Mouse (Mus musculus) heart, embryonic 16.5 days (tissue): ENCODE results near the gene Aldh9a1. TPM values are rescaled to one million over a fixed set of nuclear protein-coding genes. Genes with fewer than 3 reads are reported as not detected.

ENCODE experiments used
- ATAC-seq: fragments of 200-750 bp; cut with Nextera tagmentation; replicated peaks from 2 replicates; pipeline ENCODE4 v1.8.0; 2017; ENCODE audit warnings: moderate number of reproducible peaks; ENCODE audit not compliant: insufficient read depth, low FRiP score; ENCODE audit errors: extremely low read depth
- H3K27ac ChIP-seq: fragments of 300-500 bp; sonication (generic); 2 replicates; pipeline ENCODE4 v1.5.1; 2014; ENCODE audit warnings: mild to moderate bottlenecking, low read length, control low read depth, moderate library complexity
- H3K27me3 ChIP-seq: fragments of 300-500 bp; sonication (generic); 2 replicates; pipeline ENCODE4 v1.6.1; 2014; ENCODE audit warnings: low read length, mixed read lengths; ENCODE audit not compliant: control insufficient read depth, insufficient read depth
- H3K36me3 ChIP-seq: fragments of 300-500 bp; sonication (generic); 2 replicates; pipeline ENCODE4 v1.6.1; 2014; ENCODE audit not compliant: control insufficient read depth, insufficient read depth
- H3K4me1 ChIP-seq: fragments of 300-500 bp; sonication (generic); 2 replicates; pipeline ENCODE4 v1.6.1; 2014; ENCODE audit warnings: low read length, mixed read lengths; ENCODE audit not compliant: control insufficient read depth, insufficient read depth
- H3K4me2 ChIP-seq: fragments of 300-500 bp; sonication (generic); 2 replicates; pipeline ENCODE4 v1.6.1; 2014; ENCODE audit warnings: low read depth, mild to moderate bottlenecking, control low read depth, low read length
- H3K4me3 ChIP-seq: fragments of 300-500 bp; sonication (generic); 2 replicates; pipeline ENCODE4 v1.5.1; 2014; ENCODE audit warnings: mild to moderate bottlenecking, control low read depth, low read length
- H3K9ac ChIP-seq: fragments of 300-500 bp; sonication (generic); 2 replicates; pipeline ENCODE4 v1.6.1; 2014; ENCODE audit warnings: low read length, control low read depth
- H3K9me3 ChIP-seq: fragments of 300-500 bp; sonication (generic); replicated peaks from 2 replicates; pipeline ENCODE4 v1.6.1; 2016; ENCODE audit warnings: low read length; ENCODE audit not compliant: control insufficient read depth
- WGBS: fragments of 180-500 bp; shearing (Covaris S2); extraction: QIAGEN DNeasy Blood & Tissue Kit; methylation state at CpG from one replicate; pipeline ENCODE4 v1.1.7; 2014; 5-methylcytosine and 5-hydroxymethylcytosine counted together
- polyA plus RNA-seq: library from polyadenylated mRNA; unstranded; fragments of >200 nt; fragmentation: Nextera tagmentation; extraction: Ambion mirVana; gene quantifications from 2 replicates; pipeline ENCODE4 v1.2.1, GENCODE M21; 2015

Gene Aldh9a1
- polyA plus RNA-seq, 1 experiment from 2014 or later: 42.0 TPM

DNA sequence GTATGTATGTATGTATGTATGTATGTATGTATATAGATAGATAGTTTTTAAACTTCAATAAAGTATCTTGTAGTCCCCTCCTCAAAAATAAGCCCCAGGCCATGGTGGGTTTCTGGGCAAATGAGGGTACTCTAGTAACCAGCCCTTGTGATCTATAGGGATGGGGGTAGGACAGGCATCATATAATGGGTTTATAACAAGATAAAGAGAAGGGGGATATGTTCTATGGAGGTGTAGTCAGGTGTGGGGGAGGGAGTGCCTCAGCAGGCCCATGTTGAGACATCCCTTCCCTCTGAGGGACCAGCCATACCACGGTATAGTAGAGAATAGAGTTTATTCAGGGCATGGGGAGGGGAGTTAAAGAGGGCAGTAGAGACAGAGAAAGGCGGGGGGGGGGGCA, 36.7 kb downstream of the Aldh9a1 start:
- Histone ChIP-seq H3K27me3 (no peaks in the 10 kb centered on the region), H3K4me3 (no peak overlapping the region), H3K4me2 (no peak overlapping the region), H3K27ac (no peak overlapping the region), H3K36me3 (no peaks in the 10 kb centered on the region), H3K9me3 (no peaks in the 10 kb centered on the region), H3K9ac (no peak overlapping the region), H3K4me1 (peaks cover 7% of the 10 kb centered on the region)
- 38% methylated on average over 2 of the region's 2 CpGs for WGBS
- no peak for ATAC-seq

DNA sequence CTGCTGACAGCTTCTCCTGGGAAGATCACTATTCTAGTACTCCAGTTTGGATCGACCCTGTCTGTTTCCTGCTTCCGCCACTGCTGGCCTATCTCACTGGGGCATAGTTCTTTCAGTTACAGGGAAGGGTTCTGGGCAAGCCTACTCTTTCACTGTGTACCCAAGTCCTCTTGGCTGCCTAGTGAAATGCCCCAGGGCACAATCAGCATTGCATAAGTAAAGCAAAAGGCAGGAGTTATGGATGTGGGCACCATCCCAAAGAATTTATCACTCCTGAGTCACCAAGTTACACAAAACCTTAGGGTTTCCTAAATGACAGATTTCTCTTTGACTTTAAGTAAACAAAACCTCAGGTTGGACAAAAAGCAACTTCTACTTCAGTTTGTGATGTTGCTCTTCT, 37.5 kb downstream of the Aldh9a1 start:
- H3K27ac ChIP-seq: no peak overlapping the region
- no peaks in the 10 kb centered on the region for H3K27me3 ChIP-seq
- peaks cover 11% of the 10 kb centered on the region for H3K4me1 ChIP-seq
- no peaks in the 10 kb centered on the region for H3K9me3 ChIP-seq
- H3K9ac ChIP-seq: no peak overlapping the region
- no peak overlapping the region for H3K4me2 ChIP-seq
- 50% methylated on average over 2 of the region's 2 CpGs for WGBS
- no peaks in the 10 kb centered on the region for H3K36me3 ChIP-seq
- H3K4me3 ChIP-seq: no peak overlapping the region
- ATAC-seq: no peak

DNA sequence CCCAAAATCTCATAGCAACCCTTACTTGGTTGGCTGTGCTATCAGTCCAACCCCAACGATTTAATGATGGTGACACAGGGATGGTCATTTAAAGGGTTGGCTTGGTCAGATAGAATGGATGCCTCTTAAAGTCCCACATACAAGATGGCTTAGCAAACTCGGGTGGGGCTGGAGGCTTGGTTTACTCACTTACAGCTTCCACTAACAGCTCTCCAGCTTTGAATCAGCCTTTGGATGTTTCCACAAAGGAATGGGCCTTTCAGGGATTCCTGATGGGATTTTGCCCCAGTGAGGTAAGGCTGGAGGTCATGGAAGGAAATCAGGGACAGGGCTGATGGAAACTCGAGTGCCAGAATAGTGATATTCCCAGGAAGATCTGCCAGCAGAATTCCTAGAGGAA, 38.0 kb downstream of the Aldh9a1 start:
- H3K4me1 ChIP-seq: peaks cover 11% of the 10 kb centered on the region

DNA sequence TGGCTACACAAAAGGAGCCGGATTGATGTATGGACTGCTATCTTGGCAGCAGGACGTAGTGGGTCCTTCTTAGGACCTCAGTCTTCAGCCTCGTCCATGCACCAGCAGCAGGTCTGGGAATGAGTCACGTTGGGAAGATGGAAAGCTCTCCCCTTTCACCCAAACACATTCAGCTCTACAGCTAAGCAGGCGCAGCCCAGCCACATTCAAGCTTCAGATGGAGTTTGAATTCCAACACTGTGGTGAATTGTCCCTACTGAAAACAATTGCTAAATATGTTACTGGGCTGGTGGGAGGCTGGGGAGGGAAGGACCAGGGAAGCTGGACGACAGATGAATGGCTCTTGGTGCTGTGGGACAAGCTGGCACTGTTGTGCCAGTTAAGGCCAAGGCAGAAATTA, 38.8 kb downstream of the Aldh9a1 start:
- no peaks in the 10 kb centered on the region for H3K36me3 ChIP-seq
- H3K9ac ChIP-seq: no peak overlapping the region
- WGBS: 82% methylated on average over 6 of the region's 6 CpGs
- H3K9me3 ChIP-seq: no peaks in the 10 kb centered on the region
- H3K4me3 ChIP-seq: no peak overlapping the region
- H3K4me2 ChIP-seq: no peak overlapping the region
- H3K4me1 ChIP-seq: peaks cover 11% of the 10 kb centered on the region
- H3K27ac ChIP-seq: no peak overlapping the region
- no peak for ATAC-seq
- no peaks in the 10 kb centered on the region for H3K27me3 ChIP-seq

More for the DNA sequence above, 38.0 kb downstream of the Aldh9a1 start:
- H3K27me3 ChIP-seq: no peaks in the 10 kb centered on the region
- no peaks in the 10 kb centered on the region for H3K36me3 ChIP-seq
- no peak overlapping the region for H3K4me3 ChIP-seq
- 69% methylated on average over 3 of the region's 3 CpGs for WGBS
- no peak for ATAC-seq
- H3K9ac ChIP-seq: no peak overlapping the region
- H3K9me3 ChIP-seq: no peaks in the 10 kb centered on the region
- no peak overlapping the region for H3K4me2 ChIP-seq
- H3K27ac ChIP-seq: no peak overlapping the region

DNA sequence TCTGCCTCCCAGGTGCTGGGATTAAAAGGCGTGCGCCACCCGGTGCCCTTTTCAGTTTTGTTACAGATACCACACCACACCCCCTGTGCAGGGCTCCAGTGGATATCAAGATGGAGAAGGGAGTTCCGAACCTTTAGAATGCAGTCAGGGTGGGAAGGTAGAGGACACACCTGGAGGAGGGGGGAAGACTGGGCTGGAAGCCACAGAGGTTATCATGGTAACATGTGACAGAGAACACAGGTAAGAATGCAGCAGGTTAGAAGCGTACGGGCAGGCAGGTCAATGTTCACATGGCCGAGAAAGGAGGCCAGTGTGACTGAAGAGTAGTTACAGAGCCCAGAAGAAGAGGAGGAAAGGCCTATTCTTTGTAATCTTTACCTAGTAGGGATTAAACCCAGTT, 39.8 kb downstream of the Aldh9a1 start:
- H3K27me3 ChIP-seq: no peaks in the 10 kb centered on the region
- no peak overlapping the region for H3K4me2 ChIP-seq

DNA sequence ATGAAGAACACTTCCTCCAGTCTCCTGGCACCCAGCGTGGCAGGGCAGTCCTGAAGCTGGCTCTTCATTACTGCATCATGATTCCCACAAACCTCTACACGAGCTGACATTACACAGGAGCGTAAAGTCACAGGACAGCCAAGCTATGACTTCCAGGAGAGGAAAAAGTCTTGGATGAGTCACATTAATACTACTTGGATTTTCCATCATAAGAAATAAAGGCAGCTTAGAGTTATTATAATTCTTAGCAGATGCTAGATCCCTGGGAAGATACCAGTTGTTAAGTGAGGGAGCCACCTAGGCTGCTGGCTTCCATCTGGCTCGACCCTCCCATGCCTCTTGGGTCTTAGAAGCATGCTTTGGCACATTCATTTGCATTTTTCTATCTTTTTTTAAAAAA, 40.6 kb downstream of the Aldh9a1 start:
- Histone ChIP-seq H3K9ac (no peak overlapping the region), H3K27ac (no peak overlapping the region), H3K4me1 (peaks cover 11% of the 10 kb centered on the region), H3K27me3 (no peaks in the 10 kb centered on the region), H3K36me3 (no peaks in the 10 kb centered on the region), H3K4me2 (no peak overlapping the region), H3K9me3 (no peaks in the 10 kb centered on the region), H3K4me3 (no peak overlapping the region)
- 74% methylated on average over 4 of the region's 4 CpGs for WGBS
- ATAC-seq: no peak

More for the DNA sequence above, 39.8 kb downstream of the Aldh9a1 start:
- Histone ChIP-seq H3K27ac (no peak overlapping the region), H3K9me3 (no peaks in the 10 kb centered on the region), H3K4me1 (peaks cover 14% of the 10 kb centered on the region), H3K4me3 (no peak overlapping the region), H3K9ac (no peak overlapping the region), H3K36me3 (no peaks in the 10 kb centered on the region)
- ATAC-seq: no peak
- WGBS: 92% methylated on average over 7 of the region's 7 CpGs

DNA sequence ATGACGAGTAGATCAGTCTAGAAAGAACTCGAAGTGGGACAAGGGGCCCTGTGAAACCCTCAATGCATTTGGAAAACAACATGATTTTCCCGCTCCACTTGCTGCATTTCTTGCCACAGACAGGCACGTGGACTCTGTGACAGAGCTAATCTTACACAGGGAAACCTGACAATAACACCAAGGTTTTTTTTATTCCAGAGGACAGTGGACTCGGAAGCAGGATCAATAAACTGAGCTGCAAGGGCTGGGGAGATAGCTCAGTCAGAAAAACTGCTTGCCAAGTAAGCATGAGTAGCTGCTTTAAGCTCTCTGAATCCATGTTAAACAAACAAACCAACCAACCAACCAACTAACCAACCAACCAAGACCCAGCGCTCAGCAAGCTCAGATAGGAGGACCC, 41.5 kb downstream of the Aldh9a1 start:
- Histone ChIP-seq H3K4me1 (peaks cover 11% of the 10 kb centered on the region; the same call in 1 of the 2 replicates), H3K27me3 (peaks cover 2% of the 10 kb centered on the region; the same call in 1 of the 2 replicates), H3K4me3 (no peak overlapping the region), H3K4me2 (peak overlapping the region; percentile 25; the same call in 1 of the 2 replicates), H3K36me3 (no peaks in the 10 kb centered on the region), H3K9me3 (no peaks in the 10 kb centered on the region), H3K9ac (no peak overlapping the region), H3K27ac (no peak overlapping the region)
- ATAC-seq: no peak
- 73% methylated on average over 6 of the region's 6 CpGs for WGBS

DNA sequence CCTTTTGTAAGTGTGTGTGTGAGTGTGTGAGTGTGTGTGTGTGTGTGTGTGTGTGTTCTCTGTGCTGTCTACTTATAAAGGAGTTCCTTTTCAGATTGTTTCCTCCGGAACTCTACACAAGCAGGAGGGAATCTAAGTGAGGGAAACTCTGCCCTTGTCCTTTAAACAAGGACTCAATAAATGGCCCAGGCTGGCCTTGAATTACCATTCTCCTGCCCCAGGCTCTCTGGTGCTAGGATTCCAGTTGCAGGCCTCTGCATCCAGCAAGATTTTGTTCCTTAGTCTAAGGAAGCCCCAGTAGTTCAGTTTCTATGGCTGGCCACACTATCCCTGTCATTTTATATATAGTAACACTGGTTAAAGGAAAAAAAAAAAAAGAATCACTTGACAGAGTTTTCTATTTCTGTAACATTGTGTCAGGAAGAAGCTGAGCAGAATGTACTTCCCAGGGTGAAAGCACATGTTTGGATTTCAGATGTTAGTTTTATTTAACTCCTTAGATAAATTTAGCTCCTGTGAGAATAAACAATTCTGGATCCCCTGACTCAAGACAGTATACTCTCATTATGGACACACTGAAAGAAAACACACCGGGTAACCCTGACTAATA, 42.3 kb downstream of the Aldh9a1 start:
- 34% methylated on average over 2 of the region's 2 CpGs for WGBS
- Histone ChIP-seq H3K9ac (peak overlapping the region; percentile 88), H3K27ac (peak overlapping the region; percentile 84), H3K4me1 (peaks cover 11% of the 10 kb centered on the region; the same call in 1 of the 2 replicates), H3K9me3 (no peaks in the 10 kb centered on the region), H3K27me3 (peaks cover 2% of the 10 kb centered on the region; the same call in 1 of the 2 replicates), H3K4me2 (peak overlapping the region; percentile 83), H3K36me3 (no peaks in the 10 kb centered on the region), H3K4me3 (peak overlapping the region; percentile 83)
- no peak for ATAC-seq

DNA sequence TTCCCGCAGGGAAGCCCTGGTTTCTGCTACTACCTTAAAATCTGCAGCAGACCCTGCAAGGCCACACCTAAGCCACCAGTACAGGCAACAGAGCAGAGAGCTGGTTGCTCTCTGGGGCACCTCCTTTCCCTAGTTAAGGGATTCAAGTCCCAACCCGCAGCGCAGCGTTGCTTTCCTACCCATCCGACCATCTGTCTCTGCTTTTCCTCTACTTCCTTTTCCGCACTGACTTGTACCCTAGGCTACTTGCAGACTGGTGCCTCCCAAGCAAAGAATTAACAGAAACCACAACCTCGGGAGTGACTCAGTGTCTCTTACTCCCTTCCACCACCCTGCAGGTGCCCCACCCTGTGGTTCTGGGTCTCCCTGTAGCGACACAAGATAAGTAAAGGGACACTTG, 42.9 kb downstream of the Aldh9a1 start:
- Histone ChIP-seq H3K4me2 (peak overlapping the region; percentile 83), H3K9me3 (no peaks in the 10 kb centered on the region), H3K4me3 (peak overlapping the region; percentile 83), H3K9ac (peak overlapping the region; percentile 88), H3K27ac (peak overlapping the region; percentile 84), H3K36me3 (no peaks in the 10 kb centered on the region), H3K4me1 (peaks cover 11% of the 10 kb centered on the region; the same call in 1 of the 2 replicates), H3K27me3 (peaks cover 2% of the 10 kb centered on the region; the same call in 1 of the 2 replicates)
- no peak for ATAC-seq
- 5% methylated on average over 8 of the region's 8 CpGs for WGBS
